Mouse (Mus musculus): ENCODE data around the gene Dnah11.

Gene Dnah11

DNA sequence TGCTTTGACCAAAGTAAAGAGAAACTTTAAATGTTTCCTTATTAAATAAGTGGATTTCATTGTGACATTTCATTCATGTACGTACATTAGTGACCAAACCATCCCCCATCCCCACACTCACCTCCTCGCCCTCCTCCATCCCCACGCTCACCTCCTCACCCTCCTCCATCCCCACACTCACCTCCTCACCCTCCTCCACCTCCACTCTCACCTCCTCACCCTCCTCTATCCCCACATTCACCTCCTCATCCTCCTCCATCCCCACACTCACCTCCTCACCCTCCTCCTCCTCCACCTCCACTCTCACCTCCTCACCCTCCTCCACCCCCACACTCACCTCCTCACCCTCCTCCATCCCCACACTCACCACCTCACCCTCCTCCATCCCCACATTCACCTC lies 337.6 kb downstream of the Dnah11 start:
- no peak for DNase-seq (ENCODE audit: low read depth, low spot score)

DNA sequence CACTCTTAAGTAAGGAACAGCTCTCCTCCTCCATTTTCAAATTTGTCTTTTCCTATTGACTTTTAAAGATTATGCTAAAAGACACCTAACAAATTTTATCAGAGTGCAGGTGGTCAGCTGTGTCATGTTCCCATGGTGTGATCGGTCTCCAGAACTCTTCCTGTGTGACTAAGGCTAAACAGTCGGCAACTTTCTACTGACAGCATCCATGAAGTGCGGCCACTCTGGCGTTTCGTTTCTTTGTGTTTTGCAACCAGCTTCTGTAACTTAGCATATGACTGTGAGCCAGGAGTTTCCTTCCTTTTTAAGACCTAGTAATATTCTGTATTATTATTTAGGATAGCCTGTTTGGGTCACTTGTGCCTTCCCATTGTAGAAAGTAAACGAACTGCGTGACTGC lies 338.0 kb downstream of the Dnah11 start:
- DNase-seq (ENCODE audit: low read depth, low spot score) = no peak

DNA sequence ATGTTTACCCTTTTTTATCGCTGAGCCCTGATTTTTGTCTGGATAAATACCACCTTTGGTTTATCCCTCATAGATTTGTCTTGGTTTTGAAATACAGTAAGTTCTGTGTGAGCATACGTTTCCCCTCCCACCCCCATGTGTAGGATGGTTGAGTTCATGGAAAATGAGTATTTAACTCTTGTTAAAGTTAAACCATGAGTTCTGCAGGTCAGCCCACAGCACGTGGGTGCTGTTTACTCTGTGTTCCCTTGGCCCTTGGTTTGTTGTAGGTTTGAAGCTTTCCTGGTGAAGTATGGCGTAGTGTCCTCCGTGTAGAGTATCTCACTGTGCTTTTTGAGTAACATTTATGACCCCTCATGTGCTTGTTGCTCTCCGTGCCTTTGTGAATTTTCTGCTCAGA lies 341.0 kb downstream of the Dnah11 start:
- DNase-seq (ENCODE audit: low read depth, low spot score) = no peak

DNA sequence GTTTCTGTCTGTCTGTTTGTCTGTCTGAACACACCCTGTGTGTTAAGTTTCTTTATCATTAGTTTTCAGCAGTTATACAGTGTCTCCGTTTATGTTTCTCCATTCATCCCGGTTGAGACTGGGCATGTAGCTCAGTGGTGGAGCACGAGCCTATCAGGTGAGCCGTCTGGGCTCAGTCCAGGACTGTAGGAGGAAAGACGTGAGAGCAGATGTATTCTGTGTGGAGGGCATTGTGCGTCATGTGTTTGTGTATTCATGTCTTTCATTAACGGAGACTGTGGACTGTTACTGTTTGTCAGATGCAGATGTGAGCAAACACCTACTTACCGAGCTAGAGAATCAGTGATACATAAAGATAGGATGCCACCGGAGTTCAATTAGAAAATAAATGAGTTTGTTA lies 341.8 kb downstream of the Dnah11 start:
- no peak for DNase-seq (ENCODE audit: low read depth, low spot score)

DNA sequence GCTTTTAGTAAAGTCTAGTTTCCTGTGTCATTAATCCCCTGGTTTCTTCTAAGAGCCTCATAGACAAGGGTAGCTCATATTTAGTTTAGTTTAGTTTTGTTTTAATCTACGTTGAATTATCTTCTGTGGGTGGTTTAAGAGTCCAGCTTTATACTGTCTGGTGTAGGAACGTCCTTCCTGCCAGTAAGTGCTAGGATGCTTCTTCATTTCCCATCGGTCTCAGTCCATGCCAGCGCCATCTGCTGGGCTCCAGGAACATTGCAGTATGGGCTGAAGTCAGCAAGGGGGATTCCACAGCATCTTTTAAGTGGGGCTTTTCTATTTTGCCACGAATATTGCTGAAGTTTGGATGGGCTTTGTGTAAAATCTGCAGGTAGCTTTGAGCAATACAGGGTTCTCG lies 345.5 kb downstream of the Dnah11 start:
- DNase-seq (ENCODE audit: low read depth, low spot score) = peak; percentile 47

DNA sequence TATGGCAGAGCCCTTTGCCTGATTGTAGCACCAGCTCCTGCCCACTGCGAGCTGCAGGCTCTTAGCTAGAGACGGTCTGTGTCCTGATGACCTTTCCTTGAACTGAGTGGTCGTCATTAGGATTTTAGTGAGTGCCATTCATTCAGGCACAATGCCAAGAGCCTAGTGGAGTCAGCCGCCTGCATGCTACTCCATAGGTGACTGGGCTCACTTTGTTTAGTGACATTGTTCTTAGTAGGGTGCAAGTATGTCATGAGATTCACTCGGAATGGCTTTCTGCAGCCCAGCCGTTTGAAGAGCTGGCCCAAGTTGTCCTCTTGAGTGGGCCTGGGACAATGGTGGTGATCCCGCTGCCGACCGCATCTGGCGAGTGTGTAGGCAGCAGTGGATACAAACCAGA lies 348.4 kb downstream of the Dnah11 start:
- no peak for DNase-seq (ENCODE audit: low read depth, low spot score)

DNA sequence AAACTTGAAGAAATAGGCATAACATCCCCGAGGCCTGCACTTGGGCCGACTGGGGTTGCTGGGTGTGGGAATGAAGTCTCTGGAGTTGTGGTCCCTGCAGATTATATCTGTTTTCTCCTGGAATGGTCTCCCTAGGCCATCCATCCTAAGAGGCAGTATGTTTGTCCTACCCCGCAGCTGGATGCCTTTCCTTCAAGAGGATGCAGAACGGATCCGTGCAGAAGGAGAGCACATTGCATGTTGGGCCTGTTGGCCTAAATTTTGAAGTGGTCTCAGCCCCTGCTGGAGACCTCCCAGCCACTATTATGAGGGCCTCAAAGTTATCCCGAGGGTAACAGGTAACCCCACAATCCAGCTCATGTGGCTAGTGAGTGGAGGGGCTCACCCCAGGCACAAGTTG lies 350.2 kb downstream of the Dnah11 start:
- DNase-seq (ENCODE audit: low read depth, low spot score) = no peak

DNA sequence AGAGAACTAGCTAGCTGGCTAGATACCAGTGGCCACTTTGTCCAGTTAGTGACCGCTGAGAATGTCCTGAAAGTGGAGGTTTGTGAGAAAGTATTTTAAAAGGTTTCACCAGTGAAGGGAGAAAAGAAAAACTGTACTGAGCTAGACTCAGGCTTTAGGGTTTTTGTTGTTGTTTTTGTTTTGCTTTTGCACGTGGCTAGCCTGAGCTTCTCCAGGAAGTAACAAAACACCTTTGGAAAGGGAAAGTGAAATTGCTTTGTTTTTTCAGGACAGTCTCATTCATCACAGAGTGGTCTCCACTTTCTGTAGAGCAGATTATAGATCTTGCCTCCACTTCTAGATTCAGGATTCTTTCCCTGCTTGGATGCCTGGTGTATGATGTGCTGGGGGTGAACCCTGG lies 353.9 kb downstream of the Dnah11 start:
- no peak for DNase-seq (ENCODE audit: low read depth, low spot score)

DNA sequence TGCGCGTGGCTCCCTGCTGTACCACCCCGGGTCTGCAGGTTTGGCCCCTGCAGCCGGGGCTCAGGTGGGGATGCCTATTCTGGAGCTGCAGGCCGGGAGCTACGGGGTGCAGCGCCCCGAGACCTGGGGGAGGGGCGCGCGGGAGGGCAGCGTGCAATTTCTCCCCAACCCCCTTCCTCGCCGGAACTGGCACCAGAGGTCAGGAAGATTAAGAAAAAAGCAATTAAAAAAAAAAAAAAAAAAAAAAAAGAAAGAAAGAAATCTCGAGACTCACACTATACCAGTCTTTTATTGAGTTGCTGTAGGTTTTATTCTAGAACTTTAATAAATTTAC lies 354.8 kb downstream of the Dnah11 start:
- DNase-seq (ENCODE audit: low read depth, low spot score) = no peak

DNA sequence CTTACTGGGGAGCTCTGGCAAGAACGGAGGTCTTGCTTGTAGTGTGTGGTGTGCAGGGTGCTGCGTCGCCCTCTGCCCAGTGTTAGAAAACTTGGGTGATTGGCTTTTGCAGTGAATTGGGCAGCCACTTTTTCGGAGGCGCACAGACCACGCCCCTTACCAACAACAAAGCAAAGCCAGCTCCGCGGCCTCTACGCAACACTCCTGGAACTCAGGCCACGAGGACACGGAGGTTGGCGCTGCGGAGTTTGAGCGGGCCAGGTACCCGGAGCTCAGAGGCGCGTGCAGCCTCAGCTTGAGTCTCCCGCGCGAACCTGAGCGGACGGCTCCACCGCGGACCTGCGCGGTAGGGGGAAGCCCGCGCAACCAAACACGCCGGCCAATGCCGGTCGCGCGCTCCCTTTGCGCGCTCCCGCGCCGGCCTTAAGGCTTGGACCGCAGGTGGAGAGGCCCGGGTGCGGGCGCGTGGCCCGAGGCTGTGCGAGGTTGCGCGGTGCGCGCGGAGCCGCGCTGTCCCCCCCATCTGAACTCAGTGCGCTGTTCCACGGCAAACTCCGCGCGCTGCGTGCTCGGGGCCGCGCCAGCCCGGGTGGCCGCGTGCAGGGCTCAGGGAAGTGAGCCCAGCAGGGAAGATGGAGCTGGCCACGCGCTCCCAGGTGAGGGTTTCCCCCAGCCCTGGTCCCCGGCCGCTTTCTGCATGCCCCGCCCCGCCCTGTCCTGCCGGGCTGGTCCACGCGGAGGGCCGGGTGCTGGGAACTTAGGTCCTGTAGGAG lies 355.4 kb downstream of the Dnah11 start:
- peak; percentile 89 for DNase-seq (ENCODE audit: low read depth, low spot score)

DNA sequence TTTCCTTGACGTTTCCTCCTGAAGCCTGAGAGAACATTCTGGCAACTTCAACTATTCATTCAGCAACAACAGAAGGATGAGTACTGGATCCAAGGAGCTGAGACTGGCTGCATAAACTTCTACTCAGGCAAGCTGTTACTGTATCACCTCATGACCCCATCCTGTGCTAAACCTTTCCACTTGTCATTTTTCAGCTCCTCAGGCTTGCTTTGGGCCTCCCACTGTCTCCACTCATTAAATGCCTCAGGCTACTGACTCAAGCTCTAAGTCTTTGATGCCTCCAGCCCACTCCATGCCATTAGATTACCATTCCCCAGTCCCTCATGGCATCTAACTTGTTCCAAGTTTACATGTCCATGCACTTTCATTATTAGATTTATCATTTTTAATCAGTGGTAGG lies 356.2 kb downstream of the Dnah11 start:
- no peak for DNase-seq (ENCODE audit: low read depth, low spot score)

DNA sequence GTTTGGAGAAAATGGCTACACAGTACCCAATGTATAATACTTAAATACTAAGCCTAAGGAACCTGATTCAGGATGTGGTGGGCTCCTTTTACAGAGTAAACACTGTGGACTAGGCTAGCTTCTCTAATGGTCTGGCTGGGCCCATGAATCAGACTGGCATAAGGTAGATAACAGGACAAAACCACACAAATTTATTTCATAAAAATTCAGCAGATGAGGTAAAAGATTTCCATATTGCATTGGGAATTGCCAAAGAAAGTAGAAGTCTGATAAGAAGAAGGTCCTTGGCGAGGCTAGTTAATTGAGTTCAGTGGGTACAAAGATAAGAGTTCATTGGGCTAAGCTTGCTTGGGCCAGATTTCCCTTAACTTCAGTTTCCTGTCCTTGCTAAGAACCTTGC lies 358.1 kb downstream of the Dnah11 start:
- no peak for DNase-seq (ENCODE audit: low read depth, low spot score)

DNA sequence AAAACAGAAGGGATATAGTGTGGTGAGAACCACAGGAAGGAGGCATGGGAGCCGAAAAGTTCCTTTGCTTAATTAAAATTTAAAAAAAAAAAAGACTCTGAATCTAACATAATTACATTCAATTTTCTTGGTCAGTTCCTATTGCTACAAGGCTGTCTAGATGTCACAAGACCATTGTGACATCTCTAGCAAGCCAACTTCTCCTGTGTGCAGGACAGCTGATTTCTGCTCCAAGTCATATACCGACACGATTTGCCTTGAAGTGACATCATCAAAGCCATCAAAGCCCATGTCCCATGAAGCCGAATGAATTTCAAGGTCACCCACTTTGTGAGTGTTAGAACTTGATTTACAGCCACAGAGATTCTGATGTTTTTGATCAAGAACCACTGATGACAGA lies 361.5 kb downstream of the Dnah11 start:
- no peak for DNase-seq (ENCODE audit: low read depth, low spot score)

DNA sequence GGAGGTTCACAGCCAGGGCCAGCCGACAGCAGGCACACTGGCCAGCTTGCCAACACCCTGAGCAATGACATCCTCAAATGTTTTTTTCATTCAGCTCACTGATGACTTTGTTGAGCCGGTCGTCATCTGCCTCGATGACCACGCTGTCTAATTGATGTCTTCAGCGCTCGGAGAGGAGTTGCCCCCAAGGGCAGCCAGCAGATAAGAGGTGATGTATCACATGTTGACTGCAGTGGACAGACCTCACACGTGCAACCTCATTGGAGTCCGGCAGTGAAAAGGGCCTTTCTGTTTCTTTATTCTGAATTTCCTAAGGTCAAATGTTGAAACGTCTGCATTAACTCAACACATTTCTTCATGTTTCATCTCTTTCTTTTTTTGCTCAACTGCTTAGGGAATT lies 363.5 kb downstream of the Dnah11 start:
- no peak for DNase-seq (ENCODE audit: low read depth, low spot score)

DNA sequence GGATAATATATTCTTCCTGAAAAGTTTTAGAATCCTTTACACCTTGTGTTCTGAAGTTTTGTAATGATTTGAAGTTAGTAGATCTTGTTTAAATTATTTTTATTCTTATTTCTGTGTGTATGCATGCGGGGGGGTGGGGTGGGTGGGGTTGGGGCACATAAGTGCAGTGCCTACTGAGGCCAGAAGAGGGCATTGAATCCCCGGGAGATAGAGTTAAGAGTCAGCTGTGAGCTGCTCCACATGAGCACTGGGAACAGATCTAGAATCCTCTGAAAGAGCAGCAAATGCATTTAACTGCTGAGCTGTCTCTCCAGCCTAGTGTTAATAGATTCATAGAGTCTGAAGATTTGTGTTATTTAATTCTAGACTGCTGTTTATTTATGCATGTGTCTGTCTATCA lies 364.2 kb downstream of the Dnah11 start:
- no peak for DNase-seq (ENCODE audit: low read depth, low spot score)

DNA sequence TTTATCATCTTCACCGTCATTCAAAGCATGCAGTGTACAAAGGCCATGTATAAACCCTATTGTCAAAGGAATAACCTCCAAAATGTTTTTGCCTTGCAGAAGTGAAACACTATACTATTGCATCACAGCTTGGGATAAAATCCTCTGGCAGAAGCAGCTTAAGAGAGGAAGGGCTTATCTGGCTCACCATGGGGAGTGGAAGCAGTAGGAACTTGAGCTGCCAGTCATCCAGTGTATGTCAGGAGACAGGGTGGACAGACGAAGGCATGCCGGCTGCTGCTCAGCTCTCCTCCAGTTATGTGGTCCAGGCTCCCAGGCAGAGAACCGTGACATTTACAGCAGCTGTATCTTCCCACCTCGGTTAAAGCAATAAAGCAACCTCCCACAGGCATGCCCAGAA lies 366.7 kb downstream of the Dnah11 start:
- DNase-seq (ENCODE audit: low read depth, low spot score) = no peak

DNA sequence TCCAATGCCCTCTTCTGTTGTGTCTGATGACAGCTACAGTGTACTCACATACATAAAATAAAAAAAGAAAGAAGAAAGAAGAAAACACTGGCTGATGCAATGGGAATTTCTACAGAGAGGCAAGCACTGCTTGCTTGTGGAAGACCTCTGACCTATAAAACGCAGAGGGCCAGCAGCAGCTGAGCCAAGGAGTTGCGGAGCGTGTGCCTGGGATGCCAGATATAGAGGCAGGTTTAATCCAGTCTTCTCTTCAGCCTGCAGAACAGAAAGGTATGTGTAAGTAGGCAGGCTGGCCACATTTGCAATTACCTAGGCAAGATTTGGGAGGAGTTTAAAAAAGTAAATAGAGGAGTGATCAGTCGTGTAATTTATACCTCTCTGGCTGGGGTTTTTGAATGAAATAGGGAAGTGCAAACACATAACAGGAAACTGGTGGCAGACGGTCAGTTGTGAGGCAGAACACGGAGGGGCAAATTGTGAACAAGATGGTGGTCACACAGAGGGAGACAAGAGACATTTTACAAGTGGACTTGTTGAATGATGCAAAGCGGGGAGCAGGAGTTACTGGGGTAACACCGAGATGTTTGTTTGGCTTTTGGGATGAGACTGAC lies 367.4 kb downstream of the Dnah11 start:
- DNase-seq (ENCODE audit: low read depth, low spot score) = no peak

DNA sequence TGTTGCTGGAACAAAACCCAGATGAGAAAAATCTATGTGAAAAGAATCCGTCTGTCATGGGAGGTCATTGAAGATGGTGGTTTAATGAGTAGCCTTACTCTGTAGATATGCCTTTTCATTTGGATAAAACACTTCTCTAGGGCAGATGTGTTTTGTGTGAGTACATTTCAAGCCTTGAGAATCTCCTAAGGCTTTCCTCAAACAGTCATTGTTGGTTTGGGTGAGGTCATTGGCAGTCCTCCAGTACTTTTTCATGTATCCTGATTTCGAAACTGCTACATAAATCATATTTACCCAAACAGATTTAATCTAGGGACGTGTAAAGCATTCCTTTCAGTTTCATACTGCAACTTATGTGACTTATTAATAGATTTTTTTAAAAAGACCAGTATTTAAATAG lies 370.5 kb downstream of the Dnah11 start:
- no peak for DNase-seq (ENCODE audit: low read depth, low spot score)

Data from forelimb bud, embryonic 11.5 days (tissue).